Mouse (Mus musculus) embryo, embryonic 11.5 days (tissue): ENCODE measurements around the gene Mms19.

Source experiments
- DNase-seq: peaks from one replicate; pipeline ENCODE4 v3.0.0-alpha.2; 2012; ENCODE audit warnings: low read depth, low spot score

The Mms19 gene

DNA sequence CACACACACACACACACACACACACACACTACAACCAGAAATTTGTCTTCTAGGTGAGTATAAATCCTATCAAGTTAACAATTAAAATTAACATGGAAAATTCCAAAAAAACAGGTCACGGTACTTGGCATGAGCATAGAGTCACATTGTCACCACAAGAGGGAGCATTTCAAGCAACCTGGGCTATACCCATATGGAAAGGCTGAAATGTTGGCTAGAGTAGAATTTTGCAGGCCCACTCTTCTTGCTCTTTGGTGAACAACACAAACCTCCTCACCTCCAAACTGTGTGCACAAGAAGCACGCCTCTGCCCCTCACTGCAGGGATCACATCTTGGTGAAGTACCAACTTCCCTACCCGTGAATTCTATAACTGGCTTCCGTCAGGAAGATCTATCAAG is 82.1 kb downstream of the Mms19 start:
- DNase-seq, result peak; percentile 35

DNA sequence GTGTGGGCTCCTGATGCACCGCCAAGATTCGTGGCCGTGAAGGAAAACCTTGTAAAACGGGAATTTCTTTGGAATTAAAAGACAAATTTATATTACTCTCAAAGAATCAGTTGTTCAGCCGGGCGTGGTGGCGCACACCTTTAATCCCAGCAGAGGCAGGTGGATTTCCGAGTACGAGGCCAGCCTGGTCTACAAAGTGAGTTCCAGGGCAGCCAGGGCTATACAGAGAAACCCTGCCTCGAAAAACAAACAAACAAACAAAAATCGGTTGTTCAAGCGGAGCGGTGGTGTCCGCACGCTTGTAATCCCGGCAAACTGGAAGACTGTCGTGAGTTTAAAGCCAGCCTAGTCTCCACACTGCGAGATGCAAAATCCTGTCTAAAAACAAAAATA is 84.6 kb downstream of the Mms19 start:
- DNase-seq, result no peak

DNA sequence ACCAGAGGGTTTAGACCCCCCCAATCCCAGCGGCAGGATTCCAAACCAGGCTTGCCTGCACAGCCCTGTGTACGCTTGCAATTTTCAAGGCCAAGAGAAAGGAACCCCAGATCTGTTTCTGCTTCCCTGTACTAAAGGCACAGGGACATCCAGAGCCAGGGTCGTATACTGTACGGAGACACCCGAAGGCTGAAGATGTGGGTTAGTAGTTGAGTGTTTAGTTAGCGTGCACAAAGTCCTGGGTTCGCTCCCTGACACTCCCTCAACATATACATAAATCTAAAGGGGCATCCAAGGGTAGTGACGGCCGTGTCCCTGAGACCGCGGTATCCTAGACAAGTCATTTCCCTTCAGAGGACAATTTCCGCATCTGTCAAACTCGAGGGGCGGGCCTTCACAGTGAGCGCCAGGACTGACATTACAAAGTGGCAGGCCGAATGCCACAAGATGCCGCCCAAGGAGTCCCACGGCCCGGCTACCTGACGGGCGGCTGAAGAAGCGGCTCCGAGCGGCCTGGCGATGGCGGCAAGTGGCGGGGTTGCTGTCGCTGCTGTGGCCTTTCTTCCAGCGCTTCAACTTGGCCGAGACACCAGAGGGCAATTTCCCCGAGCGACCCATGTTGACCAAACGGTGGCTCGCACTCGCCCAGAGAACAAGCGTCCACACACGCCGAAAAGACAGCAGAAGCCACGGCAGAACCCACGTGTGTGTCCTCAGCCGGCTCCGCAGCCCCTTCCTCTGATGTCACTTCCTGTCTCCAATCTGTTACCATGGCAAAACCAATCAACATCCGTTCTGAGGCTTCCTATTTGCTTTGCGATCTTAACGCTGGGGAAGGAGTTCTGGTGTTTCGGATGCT is 85.3 kb downstream of the Mms19 start, which contains the start of gene Rrp12:
Rrp12 (minus strand) TSS at position 714 of the 859 bp plus-strand sequence.
- DNase-seq, result peak; percentile 81

DNA sequence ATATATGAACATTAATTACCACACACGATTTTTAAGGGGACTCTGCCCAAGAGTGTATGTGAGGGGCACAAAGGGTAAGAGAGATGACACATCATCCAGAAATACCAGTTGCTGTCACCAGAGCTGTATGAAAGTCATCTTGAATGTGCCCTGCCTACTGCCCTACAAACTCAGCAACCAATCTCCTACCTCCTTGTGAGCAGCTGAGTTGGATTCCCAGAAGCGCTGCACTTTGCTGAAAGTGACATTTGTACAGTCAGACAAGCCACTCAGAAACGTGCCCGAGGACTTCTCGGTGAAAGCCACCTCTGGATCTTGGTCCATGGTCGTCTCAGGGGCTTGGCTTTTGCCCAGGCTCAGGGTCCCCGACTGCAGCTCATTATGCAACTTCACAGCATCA is 86.0 kb downstream of the Mms19 start:
- DNase-seq, result no peak
